Mouse (Mus musculus) CD4-positive, CD25-positive, alpha-beta regulatory T cell, adult 4 months (primary cell): Measurements from ENCODE around the gene Clic5. TPM values are rescaled to one million over a fixed set of nuclear protein-coding genes. Genes with fewer than 3 reads are reported as not detected.

ENCODE experiments used
- ATAC-seq: one replicate; pipeline ENCODE4 v1.8.0; 2017
- polyA plus RNA-seq, 2 experiments: library from polyadenylated mRNA; unstranded; fragments of 100-300 nt; shearing (Covaris generic); gene quantifications; one replicate each; pipeline ENCODE4 v1.2.1; 2017

The Clic5 gene
- polyA plus RNA-seq = under 1 TPM in 1 of 2 experiments, not detected in 1; 0.28 TPM

- ATAC-seq = peak; percentile 68
These were observed at the start of gene Clic5 for GRCm38 (mm10) chr17:44188042-44188768. Gene Clic5 (plus strand): TSS chr17:44188584.

GRCm38 (mm10) chr17:44145806-44146205 is 42.6 kb upstream of the Clic5 start:
- no peak for ATAC-seq

- ATAC-seq = no peak
These were observed 40.1 kb upstream of the Clic5 start for GRCm38 (mm10) chr17:44148109-44148846.

GRCm38 (mm10) chr17:44151130-44151529 is 37.3 kb upstream of the Clic5 start:
- no peak for ATAC-seq

- no peak for ATAC-seq
These were observed 36.5 kb upstream of the Clic5 start for GRCm38 (mm10) chr17:44151889-44152288.

- no peak for ATAC-seq
These were observed 34.5 kb upstream of the Clic5 start for GRCm38 (mm10) chr17:44153871-44154270.

GRCm38 (mm10) chr17:44155204-44155603 is 33.2 kb upstream of the Clic5 start:
- ATAC-seq = no peak

- no peak for ATAC-seq
These were observed 30.2 kb upstream of the Clic5 start for GRCm38 (mm10) chr17:44158186-44158585.

GRCm38 (mm10) chr17:44160449-44160848 is 27.9 kb upstream of the Clic5 start:
- ATAC-seq = no peak

- no peak for ATAC-seq
These were observed 25.9 kb upstream of the Clic5 start for GRCm38 (mm10) chr17:44162514-44162913.

GRCm38 (mm10) chr17:44162935-44163334 is 25.4 kb upstream of the Clic5 start:
- no peak for ATAC-seq

- no peak for ATAC-seq
These were observed 22.5 kb upstream of the Clic5 start for GRCm38 (mm10) chr17:44165730-44166347.

GRCm38 (mm10) chr17:44169676-44170075 is 18.7 kb upstream of the Clic5 start:
- ATAC-seq = no peak

- ATAC-seq = no peak
These were observed 18.1 kb upstream of the Clic5 start for GRCm38 (mm10) chr17:44170316-44170715.

GRCm38 (mm10) chr17:44171930-44172329 is 16.5 kb upstream of the Clic5 start:
- ATAC-seq = no peak

- ATAC-seq = no peak
These were observed 15.0 kb upstream of the Clic5 start for GRCm38 (mm10) chr17:44173341-44173740.

GRCm38 (mm10) chr17:44177291-44177690 is 11.1 kb upstream of the Clic5 start:
- ATAC-seq = no peak

- no peak for ATAC-seq
These were observed 7.0 kb upstream of the Clic5 start for GRCm38 (mm10) chr17:44181346-44181745.

- no peak for ATAC-seq
These were observed 1.5 kb upstream of the Clic5 start for GRCm38 (mm10) chr17:44186871-44187270.

- peak; percentile 42 for ATAC-seq
These were observed 847 bp upstream of the Clic5 start for GRCm38 (mm10) chr17:44187537-44187936.

GRCm38 (mm10) chr17:44188769-44189145 is 373 bp downstream of the Clic5 start:
- peak; percentile 21 for ATAC-seq

GRCm38 (mm10) chr17:44189696-44190095 is 1.3 kb downstream of the Clic5 start:
- no peak for ATAC-seq

GRCm38 (mm10) chr17:44190246-44190645 is 1.9 kb downstream of the Clic5 start:
- ATAC-seq = no peak

- ATAC-seq = no peak
These were observed 4.6 kb downstream of the Clic5 start for GRCm38 (mm10) chr17:44192981-44193380.
